Comparison of ENCODE assay signal across 38 mouse cellular contexts in genomic region chr5:88366886-88367285, GRCm38 (mm10). TPM values are rescaled to one million over a fixed set of nuclear protein-coding genes. Genes with fewer than 3 reads are reported as not detected.
"Had no signal": no experiment of that assay in that cellular context is flagged by ENCODE, and none has a peak within 500 bp of the region (broad histone marks: within the 10 kb centered on the region; RNA-seq: fewer than 3 reads in every experiment).

No protein-coding gene starts in this region.

- H3K9ac ChIP-seq: heart, embryonic 13.5 days; heart, embryonic 15.5 days; hindbrain, embryonic 12.5 days; hindbrain, embryonic 14.5 days; kidney, embryonic 15.5 days; limb, embryonic 12.5 days; liver, embryonic 13.5 days; liver, embryonic 15.5 days had no signal

- H3K4me2 ChIP-seq: heart, embryonic 11.5 days; heart, embryonic 13.5 days; heart, embryonic 15.5 days; hindbrain, embryonic 12.5 days; hindbrain, embryonic 14.5 days; kidney, embryonic 15.5 days; limb, embryonic 12.5 days; liver, embryonic 13.5 days; liver, embryonic 15.5 days had no signal

- H3K4me3 ChIP-seq: gastrocnemius, adult 2 months; heart, adult 2 months; heart, embryonic 13.5 days; heart, embryonic 15.5 days; hindbrain, embryonic 10.5 days; hindbrain, embryonic 12.5 days; kidney, embryonic 15.5 days; left cerebral cortex, adult 2 months; limb, embryonic 10.5 days; limb, embryonic 12.5 days; liver, embryonic 13.5 days; liver, embryonic 15.5 days had no signal

- DNase-seq: gastrocnemius, adult 2 months; gastrocnemius, postnatal 10 days; gastrocnemius, postnatal 25 days; heart, adult 2 months; heart, postnatal 4 days; kidney, adult 11 months; kidney, adult 2 months; kidney, adult 9 months; kidney, postnatal 14 days; kidney, postnatal 36 days; liver; liver, embryonic 13.5 days had no signal

- H3K27me3 ChIP-seq: heart, embryonic 13.5 days; heart, embryonic 15.5 days; hindbrain, embryonic 12.5 days; kidney, embryonic 15.5 days; limb, embryonic 12.5 days; liver, embryonic 13.5 days; liver, embryonic 15.5 days had no signal

- H3K27ac ChIP-seq: gastrocnemius, adult 2 months; heart, adult 2 months; heart, embryonic 13.5 days; heart, embryonic 15.5 days; hindbrain, embryonic 10.5 days; hindbrain, embryonic 12.5 days; hindbrain, embryonic 14.5 days; kidney, embryonic 15.5 days; kidney, postnatal 0 days; left cerebral cortex, adult 2 months; limb, embryonic 10.5 days; limb, embryonic 12.5 days; liver, embryonic 13.5 days; liver, embryonic 15.5 days had no signal

- ATAC-seq: hindbrain, embryonic 16.5 days; inflammation-experienced regulatory T-cells, adult 6 months had no signal

- H3K36me3 ChIP-seq: heart, embryonic 13.5 days; heart, embryonic 15.5 days; hindbrain, embryonic 10.5 days; hindbrain, embryonic 12.5 days; kidney, embryonic 15.5 days; limb, embryonic 10.5 days; limb, embryonic 12.5 days; liver, embryonic 13.5 days; liver, embryonic 15.5 days had no signal

- H3K9me3 ChIP-seq: heart, embryonic 13.5 days; heart, embryonic 15.5 days; hindbrain, embryonic 10.5 days; hindbrain, embryonic 12.5 days; kidney, embryonic 15.5 days; limb, embryonic 10.5 days; limb, embryonic 12.5 days; liver, embryonic 13.5 days; liver, embryonic 15.5 days had no signal

- H3K4me1 ChIP-seq: heart, embryonic 13.5 days; heart, embryonic 15.5 days; hindbrain, embryonic 10.5 days; hindbrain, embryonic 12.5 days; kidney, embryonic 15.5 days; limb, embryonic 10.5 days; limb, embryonic 12.5 days; liver, embryonic 13.5 days; liver, embryonic 15.5 days had no signal

RNA-seq across cellular contexts. Expression of gene Amtn, which starts 9.0 kb away (rescaled TPM):
- total RNA-seq: gastrocnemius, adult 2 months; gastrocnemius, postnatal 25 days; granulocyte monocyte progenitor cell, adult 5-6 weeks; heart, adult 2 months; heart, postnatal 25 days; heart, postnatal 4 days; layer of hippocampus, adult 18-20 months; layer of hippocampus, postnatal 10 days; layer of hippocampus, postnatal 25 days; left cerebral cortex, adult 2 months; left cerebral cortex, postnatal 14 days; left cerebral cortex, postnatal 36 days had no signal
- polyA plus RNA-seq: frontal cortex, adult 2 months; heart, embryonic 11.5 days; heart, embryonic 13.5 days; heart, embryonic 15.5 days; heart, postnatal 0 days; hindbrain, embryonic 10.5 days; hindbrain, embryonic 12.5 days; hindbrain, embryonic 14.5 days; hindbrain, embryonic 16.5 days; inflammation-experienced regulatory T-cells, adult 6 months; kidney, adult 2 months; kidney, embryonic 15.5 days; kidney, postnatal 0 days; large intestine, adult 2 months; limb, embryonic 10.5 days; limb, embryonic 12.5 days; liver, embryonic 13.5 days; liver, embryonic 15.5 days had no signal

RNA-seq across cellular contexts. Expression of gene Prol1, which starts 49.8 kb away (rescaled TPM):
- total RNA-seq: gastrocnemius, adult 2 months; gastrocnemius, postnatal 10 days; gastrocnemius, postnatal 25 days; gastrocnemius, postnatal 4 days; granulocyte monocyte progenitor cell, adult 5-6 weeks; heart, adult 2 months; heart, postnatal 25 days; heart, postnatal 4 days; layer of hippocampus, adult 18-20 months; layer of hippocampus, postnatal 10 days; layer of hippocampus, postnatal 25 days; left cerebral cortex, adult 2 months; left cerebral cortex, postnatal 14 days; left cerebral cortex, postnatal 36 days had no signal
- polyA plus RNA-seq: frontal cortex, adult 2 months; heart, adult 2 months; heart, embryonic 11.5 days; heart, embryonic 13.5 days; heart, embryonic 15.5 days; heart, postnatal 0 days; hindbrain, embryonic 10.5 days; hindbrain, embryonic 12.5 days; hindbrain, embryonic 14.5 days; hindbrain, embryonic 16.5 days; inflammation-experienced regulatory T-cells, adult 6 months; kidney, adult 2 months; kidney, embryonic 15.5 days; kidney, postnatal 0 days; large intestine, adult 2 months; limb, embryonic 10.5 days; limb, embryonic 12.5 days; limb, embryonic 14.5 days; liver, embryonic 13.5 days; liver, embryonic 15.5 days had no signal
